Mouse (Mus musculus) neutrophil, adult 5-6 weeks (primary cell): Measurements from ENCODE around the gene Ppia. TPM values are rescaled to one million over a fixed set of nuclear protein-coding genes. Genes with fewer than 3 reads are reported as not detected.

ENCODE experiments used
- total RNA-seq: library from RNA; stranded (forward); fragments of 200-1000 nt; gene quantifications from 2 replicates; pipeline ENCODE4 v1.2.3, GENCODE M21; 2017

Gene Ppia
- total RNA-seq, 1 experiment from 2014 or later: 569 TPM

Other genes with a start within 250 kb of the Ppia start
- 1.8 and 1.9 TPM in 2 replicates for gene A730071L15Rik, start 215.4 kb upstream of the Ppia start, total RNA-seq
- 38.5 and 39.4 TPM in 2 replicates for gene Nudcd3, start 215.0 kb upstream of the Ppia start, total RNA-seq
- gene Npc1l1, start 185.3 kb upstream of the Ppia start, total RNA-seq: 0.12 TPM in 1 of 2 replicates, not detected in the other
- gene Ddx56, start 147.7 kb upstream of the Ppia start, total RNA-seq: 15.7 and 21.4 TPM in 2 replicates
- 28.6 and 39.8 TPM in 2 replicates for gene Tmed4, start 140.6 kb upstream of the Ppia start, total RNA-seq
- 97.5 and 110 TPM in 2 replicates for gene Ogdh, start 123.8 kb upstream of the Ppia start, total RNA-seq
- gene Zmiz2, start 26.4 kb upstream of the Ppia start, total RNA-seq: 29.6 and 32.9 TPM in 2 replicates
- 41.4 and 46.2 TPM in 2 replicates for gene H2afv, start 29.0 kb downstream of the Ppia start, total RNA-seq
- gene Purb, start 60.5 kb downstream of the Ppia start, total RNA-seq: 73.4 and 75.8 TPM in 2 replicates
- gene Myo1g, start 105.5 kb downstream of the Ppia start, total RNA-seq: 169 and 182 TPM in 2 replicates
- gene Ccm2, start 131.4 kb downstream of the Ppia start, total RNA-seq: 297 and 309 TPM in 2 replicates
- gene Nacad, start 190.6 kb downstream of the Ppia start, total RNA-seq: 0.12 TPM in 2 replicates
- gene Tbrg4, start 210.6 kb downstream of the Ppia start, total RNA-seq: 22.5 and 27.6 TPM in 2 replicates
- gene Wap, start 223.2 kb downstream of the Ppia start, total RNA-seq: not detected in 2 replicates
- gene Ramp3, start 243.1 kb downstream of the Ppia start, total RNA-seq: 0.37 TPM in 1 of 2 replicates, not detected in the other